Mouse (Mus musculus) gonadal fat pad, adult 2 months (tissue): ENCODE measurements around the gene Rwdd1. TPM values are rescaled to one million over a fixed set of nuclear protein-coding genes. Genes with fewer than 3 reads are reported as not detected.
"Not testable (repeated sequence)": the region's sequence is repeated elsewhere in the genome, so short reads cannot be mapped to it uniquely, and the experiment has no call there.

Source experiments
- DNase-seq: peaks from one replicate; pipeline ENCODE4 v3.0.0-alpha.2; 2012; ENCODE audit warnings: low read depth
- polyA plus RNA-seq: library from polyadenylated mRNA; depleted of rRNA; stranded (reverse); fragments of >200 nt; gene quantifications from 2 replicates; pipeline ENCODE4 v1.2.3, GENCODE M21; 2012; rRNA removed

Gene Rwdd1
- 26.3 and 26.9 TPM in 2 replicates for polyA plus RNA-seq

DNA sequence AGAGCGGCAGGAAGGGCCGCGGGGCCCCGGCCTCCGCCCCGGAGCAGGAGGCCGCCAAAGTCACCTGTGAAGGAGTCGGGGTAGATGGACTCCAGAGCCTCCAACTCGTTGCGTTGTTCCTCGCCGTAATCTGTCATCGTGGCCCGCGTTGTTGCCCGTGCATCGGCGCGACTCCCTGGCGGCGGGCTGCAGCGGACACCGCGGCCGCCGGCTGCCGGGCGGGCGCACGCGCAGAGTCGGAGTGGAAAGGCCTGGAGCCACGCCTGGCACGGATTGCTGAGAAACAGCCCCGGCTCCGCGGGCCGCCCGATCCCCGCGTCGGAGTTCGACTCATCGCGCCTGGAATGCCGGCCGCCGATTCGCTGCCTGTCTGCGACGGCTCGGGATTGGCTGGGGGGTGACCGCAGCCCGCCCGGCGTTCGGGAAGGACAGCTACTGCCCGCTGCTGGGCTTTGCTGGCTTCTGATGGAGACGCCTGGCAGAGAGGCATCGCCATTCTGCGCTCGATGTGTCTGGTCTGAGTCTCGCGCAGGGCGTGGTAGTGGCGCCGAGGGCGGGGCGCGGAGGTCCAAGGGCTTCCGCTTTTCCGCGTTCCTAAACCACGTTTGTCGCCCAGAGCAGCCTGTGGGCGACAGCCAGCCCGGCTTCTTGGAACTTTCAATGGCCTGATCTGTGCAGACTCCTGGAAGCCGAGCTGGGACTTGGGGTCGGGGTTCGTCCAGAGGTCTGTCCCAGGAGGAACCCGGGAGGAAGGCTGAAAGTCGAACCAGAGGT, at the start of gene Rwdd1:
Rwdd1 (minus strand) TSS at position 323 of the 774 bp plus-strand sequence.
- peak; percentile 77 for DNase-seq

DNA sequence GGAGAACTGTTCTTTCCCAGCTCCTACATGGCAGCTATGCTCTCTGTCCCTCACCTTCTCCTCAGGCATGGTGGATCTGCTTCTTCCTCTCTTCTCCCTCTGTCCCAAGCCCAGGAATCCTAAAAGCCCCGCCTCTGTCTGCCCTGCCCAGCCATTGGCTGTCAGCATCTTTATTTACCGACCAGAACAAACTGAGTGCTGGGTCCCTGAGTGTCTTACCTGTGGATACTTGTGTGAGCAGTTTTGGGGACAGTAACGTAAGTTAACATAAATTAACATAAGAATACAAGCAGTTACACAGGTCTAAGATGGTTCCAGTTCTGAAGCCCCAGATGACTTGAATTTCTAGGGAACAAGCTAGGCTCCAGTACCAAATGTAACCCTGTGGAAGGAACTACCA, 47.2 kb upstream of the Rwdd1 start:
- no peak for DNase-seq

DNA sequence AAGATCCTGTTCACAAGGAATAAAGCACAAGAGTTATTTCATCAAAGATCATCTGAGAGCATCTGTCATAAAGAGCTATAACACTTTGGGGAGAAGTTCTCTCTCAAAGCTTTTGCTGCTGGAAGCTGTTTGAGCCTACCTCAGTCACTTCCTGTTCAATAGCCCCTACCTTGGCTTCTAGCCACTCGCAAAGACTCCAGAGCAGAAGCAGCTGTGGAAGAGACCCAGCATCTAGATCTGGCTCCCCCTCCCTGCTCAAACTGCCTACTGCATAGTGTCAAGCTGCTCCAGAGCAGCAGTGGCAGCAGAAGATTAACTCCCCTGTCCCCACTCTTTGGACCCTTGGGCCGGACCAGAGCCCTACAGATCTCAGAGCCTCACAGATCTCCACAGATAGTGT, 34.6 kb upstream of the Rwdd1 start:
- no peak for DNase-seq

DNA sequence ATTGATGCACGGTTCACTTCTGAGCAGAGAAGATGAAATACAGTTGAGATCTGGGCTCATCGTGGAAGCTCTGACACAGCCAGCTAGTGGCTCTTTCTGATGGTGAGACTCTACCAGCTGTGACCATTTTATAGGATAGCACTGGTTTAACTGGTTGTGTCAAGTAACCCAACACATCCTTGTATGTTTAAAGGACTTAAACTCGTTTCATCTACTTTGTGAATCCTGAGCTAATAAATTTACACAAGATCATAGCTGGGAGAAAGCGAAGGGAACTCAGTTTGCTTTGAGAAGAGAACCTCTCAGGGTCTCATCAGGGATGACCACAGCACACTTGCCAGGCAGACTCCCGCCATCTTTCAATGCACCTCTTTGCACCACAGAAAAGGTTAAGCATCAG, 24.8 kb upstream of the Rwdd1 start, which contains the start of gene Calhm4:
Calhm4 (minus strand) TSS at position 101 of the 400 bp plus-strand sequence.
- no peak for DNase-seq

DNA sequence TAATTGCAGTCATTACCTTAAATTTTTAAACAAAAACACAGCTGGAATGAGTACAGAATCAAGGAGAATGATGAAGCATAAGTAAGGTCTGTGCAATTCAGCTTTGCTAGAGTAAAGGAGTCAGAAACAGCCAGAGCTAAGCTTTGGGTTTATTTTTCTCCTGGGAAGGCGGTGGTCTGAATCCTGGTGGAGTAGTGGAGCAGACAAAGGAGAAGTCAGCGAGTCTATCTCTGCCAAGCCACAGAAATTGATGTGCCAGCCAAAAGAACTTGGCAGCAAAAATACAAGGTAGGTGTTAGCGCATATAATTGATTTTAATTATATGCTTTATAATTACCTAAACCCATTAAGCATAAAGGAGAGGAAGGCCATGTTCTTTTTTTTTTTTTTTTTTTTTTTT, 18.0 kb upstream of the Rwdd1 start, which contains the start of gene Trappc3l:
Trappc3l (plus strand) TSS at position 197 of the 400 bp plus-strand sequence.
- DNase-seq = no peak

DNA sequence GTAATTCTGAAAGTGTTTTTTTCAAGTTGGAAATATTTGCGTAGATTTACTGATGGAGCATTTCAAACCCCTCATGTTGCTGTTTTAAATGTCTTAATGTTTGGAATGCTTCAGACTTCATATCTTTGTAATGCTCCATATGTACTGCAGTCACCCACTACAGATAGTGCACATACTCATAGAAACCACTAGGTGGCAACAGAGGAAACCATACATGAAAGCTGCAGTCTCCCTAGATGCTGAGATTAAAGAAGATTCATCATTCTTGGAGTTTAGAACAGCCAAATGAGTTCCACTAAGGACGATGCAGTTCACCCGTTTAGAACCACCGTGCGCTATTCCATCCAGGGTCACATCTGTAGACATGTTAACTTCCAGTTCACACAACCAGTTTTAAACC, 17.2 kb upstream of the Rwdd1 start:
- no peak for DNase-seq

DNA sequence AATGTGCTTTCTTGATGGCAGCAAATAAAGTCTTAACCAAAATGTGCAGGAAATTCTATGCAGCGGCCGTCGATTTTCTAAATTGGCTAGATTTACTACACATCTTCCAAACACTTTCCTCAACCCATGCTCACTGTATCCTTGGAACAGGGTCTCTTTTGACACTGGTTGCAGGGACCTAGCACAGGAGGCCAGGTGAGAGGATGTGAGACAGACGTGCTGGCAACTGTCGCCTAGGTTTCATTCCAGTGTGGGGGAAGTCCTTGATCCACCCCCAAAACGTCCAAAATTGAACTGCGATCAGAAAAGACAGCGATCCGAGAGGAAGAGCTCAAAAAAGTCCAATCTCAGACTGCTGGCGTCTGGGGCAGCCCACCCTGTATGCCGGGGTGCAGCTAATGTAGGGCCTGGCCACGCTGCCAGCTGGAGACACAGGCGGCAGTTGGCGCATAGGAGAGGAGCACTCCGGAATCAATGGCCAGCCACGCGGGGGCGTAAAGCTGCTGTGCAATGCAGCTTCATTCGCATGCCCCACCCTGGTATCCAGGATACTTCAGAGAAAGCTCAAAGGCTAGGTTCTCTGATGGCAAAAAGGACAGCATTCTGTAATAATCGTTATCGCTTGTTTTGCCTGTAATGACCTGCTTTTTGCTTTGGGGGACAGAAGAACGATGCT, 14.3 kb upstream of the Rwdd1 start:
- DNase-seq = no peak

DNA sequence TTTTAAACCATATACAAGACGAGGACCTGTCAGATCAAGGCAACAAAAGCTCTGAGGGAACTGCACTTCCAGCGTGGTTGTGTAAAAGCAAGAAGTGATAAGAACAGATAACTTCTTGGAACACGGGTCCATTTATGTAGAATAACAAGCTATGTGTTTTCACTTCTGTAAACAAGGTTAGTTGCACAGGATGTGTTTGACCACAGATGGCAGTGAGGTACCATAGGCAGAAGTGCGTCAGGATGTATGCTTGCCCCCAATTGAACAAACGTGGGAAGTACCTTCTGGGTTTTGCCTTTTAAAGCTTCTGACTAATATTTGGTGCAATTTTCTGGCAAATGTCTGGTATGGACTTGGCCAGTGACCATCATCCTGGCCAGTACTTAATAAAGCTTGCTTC, 10.9 kb upstream of the Rwdd1 start:
- DNase-seq = no peak

DNA sequence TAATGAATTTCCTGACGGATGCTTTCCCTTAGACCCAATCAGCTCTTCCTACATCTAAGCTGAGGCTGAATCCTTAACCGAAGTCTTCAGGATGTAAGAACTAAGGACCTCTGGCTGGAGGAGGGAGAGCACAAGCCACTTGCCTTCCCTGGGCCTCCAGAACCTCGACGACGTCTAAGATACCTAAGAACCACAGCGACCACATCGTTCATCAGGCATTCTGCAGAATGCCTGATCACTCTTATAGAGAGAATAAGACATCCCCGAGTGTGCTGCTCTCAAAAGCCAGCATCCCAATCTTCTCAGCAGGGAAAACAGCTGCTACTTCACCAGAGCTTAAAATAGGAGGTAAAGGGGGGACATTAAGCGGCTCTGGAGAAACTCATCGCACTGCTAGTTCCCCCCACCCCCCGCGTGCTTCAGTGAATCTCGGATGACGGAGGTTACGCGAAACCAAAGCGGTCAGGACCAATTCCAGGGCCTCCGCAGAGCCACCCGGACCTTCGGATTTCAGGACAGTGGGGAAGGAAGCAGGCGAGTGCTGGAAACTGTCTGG, 600 bp downstream of the Rwdd1 start:
- DNase-seq = no peak

DNA sequence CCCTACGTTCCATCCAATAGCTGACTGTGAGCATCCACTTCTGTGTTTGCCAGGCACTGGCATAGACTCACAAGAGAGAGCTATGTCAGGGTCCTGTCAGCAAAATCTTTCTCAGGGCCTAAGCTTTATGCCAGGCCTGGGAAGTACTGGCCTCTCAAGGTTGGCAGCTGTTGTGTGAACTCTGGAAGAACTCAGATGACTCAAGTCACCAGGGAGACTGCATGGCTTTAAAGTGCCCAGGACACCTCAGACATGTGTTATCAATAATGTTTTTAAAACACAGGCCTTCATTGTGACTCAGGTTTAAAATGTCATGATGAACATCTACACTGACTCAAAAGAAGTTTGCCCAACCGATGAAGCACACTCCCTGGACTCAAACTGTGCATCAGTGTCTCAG, 6.2 kb downstream of the Rwdd1 start:
- no peak for DNase-seq

DNA sequence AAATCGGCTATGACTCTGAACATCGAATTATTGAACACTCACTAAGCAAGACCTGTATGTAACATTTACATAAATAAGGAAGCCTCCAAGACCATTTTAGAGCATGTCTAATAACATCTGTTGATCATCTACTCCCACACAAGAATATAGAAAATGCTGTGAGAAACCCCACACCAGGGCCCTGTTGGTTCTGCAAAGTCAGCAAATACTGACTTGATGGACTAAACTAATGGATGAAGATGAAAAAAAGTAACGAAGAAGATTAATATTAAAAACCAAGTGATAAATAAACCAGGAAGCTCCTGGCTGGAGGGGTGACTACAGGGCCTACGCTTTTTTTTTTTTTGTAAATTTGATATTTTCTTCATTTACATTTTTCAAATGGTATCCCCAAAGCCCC, 6.8 kb downstream of the Rwdd1 start:
- DNase-seq = no peak

DNA sequence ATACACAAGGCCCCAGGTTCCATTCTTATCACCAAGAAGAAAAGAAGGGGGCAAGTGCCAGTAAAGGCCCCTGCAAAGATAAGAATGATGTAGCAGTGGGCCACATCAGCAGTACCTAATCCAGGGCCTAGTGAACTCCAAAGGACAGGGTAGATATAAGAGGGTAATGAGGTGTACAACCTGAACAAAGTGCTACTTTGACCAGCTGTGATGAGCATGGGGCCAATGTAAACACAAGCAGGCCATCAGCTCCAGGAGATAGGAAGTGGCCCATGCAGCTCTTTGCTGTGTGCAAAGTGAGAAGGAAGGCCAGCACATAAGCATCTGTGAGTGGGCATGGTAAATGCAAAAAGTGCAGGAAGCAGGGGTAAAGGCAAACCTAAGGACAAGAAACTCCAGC, 21.0 kb downstream of the Rwdd1 start:
- no peak for DNase-seq

DNA sequence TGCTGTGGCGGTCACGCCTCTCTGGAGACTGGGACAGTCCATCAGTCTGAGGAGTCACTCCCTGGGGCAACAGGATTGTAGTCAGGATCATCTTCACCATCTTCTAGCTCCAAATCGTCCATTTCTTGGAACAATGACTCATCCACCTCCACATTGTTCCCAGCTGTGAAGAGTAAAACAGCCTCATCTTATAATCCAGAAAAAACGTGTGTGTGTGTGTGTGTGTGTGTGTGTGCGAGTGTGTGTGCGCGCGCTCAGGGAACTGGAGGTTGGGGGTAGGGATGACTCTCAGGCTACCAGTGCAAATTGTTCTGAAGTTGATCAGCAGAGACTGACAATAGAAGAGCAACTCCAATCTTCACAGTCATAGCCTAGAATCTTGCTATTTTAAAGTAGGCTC, 22.7 kb downstream of the Rwdd1 start:
- not testable (repeated sequence) for DNase-seq

DNA sequence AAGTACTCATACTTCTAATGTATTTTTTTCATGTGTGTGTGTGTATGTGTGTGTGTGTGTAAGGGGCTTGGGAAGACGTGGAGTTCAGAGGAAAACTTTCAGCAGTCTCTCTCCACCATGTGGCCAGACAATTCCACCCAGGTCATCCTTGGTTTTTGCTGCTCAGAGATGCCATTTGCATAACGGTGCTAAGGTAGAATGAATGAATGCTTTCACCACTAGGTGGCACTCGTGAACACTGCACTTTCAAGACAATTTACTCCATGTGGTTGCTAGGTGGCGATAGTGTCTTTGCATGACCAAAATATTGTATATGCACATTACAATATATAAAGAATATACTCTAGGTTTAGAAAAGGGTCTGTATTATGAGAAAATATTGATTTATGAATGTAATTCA, 32.7 kb downstream of the Rwdd1 start:
- peak; percentile 24 for DNase-seq

DNA sequence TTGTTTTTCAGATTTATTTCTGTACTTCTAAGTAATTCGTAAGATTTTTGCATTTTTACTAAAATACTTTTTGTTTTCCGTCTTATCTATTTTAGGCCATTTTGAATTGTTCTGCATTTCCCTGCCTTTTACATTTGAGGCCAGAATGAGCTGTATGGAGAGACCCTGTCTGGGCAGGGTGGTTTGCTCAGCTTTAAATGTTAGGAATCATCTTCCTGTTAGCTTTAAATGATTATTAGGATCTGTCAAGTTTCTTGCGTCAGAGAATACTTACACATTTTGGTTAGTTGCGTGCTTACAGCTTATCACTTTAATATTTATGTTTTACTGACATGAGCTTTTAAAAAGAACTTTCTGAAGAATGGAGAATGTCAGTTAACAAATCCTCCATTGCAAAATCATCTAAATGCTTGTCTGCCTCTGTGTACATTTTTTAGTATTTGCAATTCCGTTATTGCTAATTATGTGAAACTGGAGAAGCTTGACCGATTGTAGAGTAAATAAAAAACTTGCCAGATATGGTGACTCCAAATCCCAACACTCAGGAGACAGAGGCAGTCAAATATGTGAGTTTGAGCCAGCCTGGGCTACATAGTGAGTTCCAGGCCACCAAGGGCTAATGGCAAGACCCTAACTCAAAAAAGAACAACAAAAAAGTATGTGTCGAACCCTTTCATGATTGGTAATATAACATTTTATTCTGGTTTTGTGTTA, 44.5 kb downstream of the Rwdd1 start:
- no peak for DNase-seq

DNA sequence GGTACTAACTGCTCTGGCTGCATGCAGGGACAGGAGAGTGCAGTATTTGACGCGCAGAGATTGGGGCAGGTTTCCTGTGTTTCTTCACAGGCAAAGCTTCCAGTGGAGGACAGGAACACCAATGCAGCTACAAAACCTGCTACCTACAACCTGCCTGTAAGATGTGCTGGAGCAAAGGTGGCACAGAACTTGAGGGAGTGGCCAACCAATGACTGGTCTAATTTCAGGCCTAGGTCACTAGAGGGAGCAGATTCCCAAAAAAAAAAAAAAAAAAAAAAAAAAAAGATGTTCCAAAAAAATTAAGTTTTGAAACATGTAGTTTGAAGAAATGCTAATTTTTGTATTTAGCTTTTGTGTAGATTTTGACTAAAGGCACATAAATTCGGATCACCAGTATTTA, 66.9 kb downstream of the Rwdd1 start:
- no peak for DNase-seq

DNA sequence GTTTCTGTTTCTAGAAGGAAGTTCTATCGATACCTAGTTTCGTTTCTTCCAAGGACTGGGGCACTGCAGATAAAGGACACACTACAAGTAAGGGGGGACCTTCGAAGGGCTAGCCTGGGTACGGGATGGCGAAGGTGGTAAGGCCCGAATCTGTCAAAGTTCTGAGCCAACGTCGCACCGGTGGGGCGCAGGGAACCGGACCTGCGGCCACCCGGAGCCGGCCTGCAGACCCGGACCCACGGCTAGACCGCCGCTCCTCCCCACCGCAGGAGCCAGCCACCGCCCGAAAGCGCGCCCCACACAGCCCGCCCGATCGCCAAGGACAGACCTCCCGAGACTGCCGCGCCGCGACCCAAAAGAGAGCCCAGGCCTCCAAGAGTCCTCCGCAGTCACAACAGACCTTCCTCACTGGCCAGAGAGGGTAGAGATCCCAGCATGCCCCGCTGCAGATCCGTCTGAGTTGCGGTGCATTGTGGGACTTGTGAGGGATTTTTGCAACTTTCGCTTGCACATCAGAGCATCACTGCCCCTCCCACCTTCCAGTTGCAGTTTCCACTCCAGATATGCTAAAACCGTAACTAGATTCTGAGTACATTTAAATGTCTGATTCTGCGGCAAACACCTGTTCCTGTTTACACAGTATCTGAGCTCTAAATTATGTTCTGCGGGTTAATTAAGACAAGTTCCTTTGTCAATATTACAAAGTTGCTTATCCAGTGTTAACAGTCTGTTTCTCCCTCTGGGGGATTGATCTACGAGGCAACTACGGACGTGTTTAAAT, 68.4 kb downstream of the Rwdd1 start, which contains the start of gene Zup1:
Zup1 (minus strand) TSS at position 467 of the 781 bp plus-strand sequence.
- DNase-seq = peak; percentile 36
